Mouse (Mus musculus) ES-E14 (cell line): ENCODE results near the gene Dapp1. TPM values are rescaled to one million over a fixed set of nuclear protein-coding genes. Genes with fewer than 3 reads are reported as not detected.

Experiments used
- DNase-seq: peaks from one replicate; pipeline ENCODE4 v3.0.0-alpha.2; 2013; ENCODE audit warnings: low read depth, low spot score
- H3K27ac ChIP-seq: 2 replicates; pipeline ENCODE4 v1.5.1; 2012; ENCODE audit warnings: low read depth, mild to moderate bottlenecking, low read length, moderate library complexity, mixed read lengths; ENCODE audit not compliant: poor library complexity, insufficient read depth, severe bottlenecking
- H3K36me3 ChIP-seq: 2 replicates; pipeline ENCODE4 v1.6.1; 2012; ENCODE audit warnings: mild to moderate bottlenecking, low read length, moderate library complexity, mixed read lengths; ENCODE audit not compliant: control insufficient read depth, poor library complexity, insufficient read depth, severe bottlenecking
- H3K4me1 ChIP-seq, 2 experiments: fragments of 150-350 bp in 1 of 2; sonication (generic) in 1 of 2; 2 replicates each; pipeline ENCODE4 v1.6.1; 2012; ENCODE audit warnings: low read length in 2 of 2, mild to moderate bottlenecking in 1 of 2, mixed read lengths in 1 of 2; ENCODE audit not compliant: control insufficient read depth in 2 of 2, insufficient read depth in 2 of 2, poor library complexity in 1 of 2
- H3K4me3 ChIP-seq, 2 experiments: fragments of 150-350 bp in 1 of 2; sonication (generic) in 1 of 2; 2 replicates each; pipeline ENCODE4 v1.5.1; 2012; ENCODE audit warnings: low read length in 2 of 2, low read depth in 1 of 2, mild to moderate bottlenecking in 1 of 2, mixed read lengths in 1 of 2; ENCODE audit not compliant: insufficient read depth in 1 of 2, poor library complexity in 1 of 2, severe bottlenecking in 1 of 2
- H3K9ac ChIP-seq: 2 replicates; pipeline ENCODE4 v1.6.1; 2012; ENCODE audit warnings: low read depth, mild to moderate bottlenecking, low read length, mixed read lengths; ENCODE audit not compliant: poor library complexity, insufficient read depth, severe bottlenecking
- H3K9me3 ChIP-seq: fragments of 150-350 bp; sonication (generic); 2 replicates; pipeline ENCODE4 v1.6.1; 2012; ENCODE audit warnings: low read depth, mild to moderate bottlenecking, low read length; ENCODE audit not compliant: control insufficient read depth, insufficient read depth
- CHD2 ChIP-seq: IDR thresholded peaks from 2 replicates; pipeline ENCODE4 v1.6.1; 2014; ENCODE audit warnings: mild to moderate bottlenecking, low read depth, low read length, inconsistent platforms
- HCFC1 ChIP-seq: IDR thresholded peaks from 2 replicates; pipeline ENCODE4 v1.6.1; 2012; ENCODE audit warnings: low read length, inconsistent platforms, borderline replicate concordance; ENCODE audit not compliant: insufficient read depth
- MAFK ChIP-seq: IDR thresholded peaks from 2 replicates; pipeline ENCODE4 v1.6.1; 2014; ENCODE audit warnings: mild to moderate bottlenecking, low read depth, low read length, inconsistent platforms; ENCODE audit not compliant: insufficient read depth
- ZC3H11A ChIP-seq: IDR thresholded peaks from 2 replicates; pipeline ENCODE4 v1.6.1; 2012; ENCODE audit warnings: low read depth, mild to moderate bottlenecking, inconsistent platforms, low read length, borderline replicate concordance
- ZNF384 ChIP-seq: IDR thresholded peaks from 2 replicates; pipeline ENCODE4 v1.6.1; 2012; ENCODE audit warnings: low read depth, low read length, inconsistent platforms
- in situ Hi-C, 2 experiments: fragments of 600-800 bp; cut with MboI; formaldehyde crosslinking; loops; one replicate each; pipeline ENCODE4 v1.15.1; 2025; ENCODE audit warnings: low sequenced_read_pairs in 2 of 2, inconsistent platforms in 1 of 2; ENCODE audit not compliant: unreplicated experiment in 2 of 2
- total RNA-seq: library from RNA; depleted of rRNA; stranded (reverse); fragments of 300-350 nt; gene quantifications from 2 replicates; pipeline ENCODE4 v1.2.3, GENCODE M21; 2012

The Dapp1 gene
- total RNA-seq, 1 experiment: 6.8 TPM

- H3K4me3 ChIP-seq: no peak overlapping the region
- H3K9me3 ChIP-seq: no peaks in the 10 kb centered on the region
- peak; percentile 90 for DNase-seq
- TF ChIP-seq MAFK (no peak), CHD2 (no peak), ZC3H11A (peak; percentile 79)
- H3K9ac ChIP-seq: no peak overlapping the region
- 0 out of 4 replicates have a peak, but pooled peaks cover 0 to 2% of the 10 kb centered on the region in 2 experiments for H3K4me1 ChIP-seq
- no peak overlapping the region for H3K27ac ChIP-seq
- H3K36me3 ChIP-seq: no peaks in the 10 kb centered on the region
- in situ Hi-C loops: no loop called here
Measured at GRCm38 (mm10) chr3:137991183-137991582, 9.8 kb upstream of the Dapp1 start.

- no peak for DNase-seq
- Histone ChIP-seq H3K36me3 (no peaks in the 10 kb centered on the region), H3K4me3 (no peak overlapping the region), H3K9me3 (no peaks in the 10 kb centered on the region), H3K27ac (no peak overlapping the region), H3K4me1 (no peaks in the 10 kb centered on the region), H3K9ac (no peak overlapping the region)
- TF ChIP-seq CHD2 (no peak), HCFC1 (no peak), ZC3H11A (no peak), ZNF384 (no peak)
- in situ Hi-C loops: no loop called here
Measured at GRCm38 (mm10) chr3:137989405-137989804, 8.1 kb upstream of the Dapp1 start.

GRCm38 (mm10) chr3:137980435-137981381 is 637 bp downstream of the Dapp1 start:
- in situ Hi-C loops: no loop called here
- no peak for DNase-seq
- H3K9ac ChIP-seq: peak overlapping the region; percentile 75
- peaks cover 7 to 12% of the 10 kb centered on the region in 2 experiments for H3K4me1 ChIP-seq
- H3K27ac ChIP-seq: no peak overlapping the region
- peak overlapping the region; percentile 64 to 83 for H3K4me3 ChIP-seq
- H3K36me3 ChIP-seq: no peaks in the 10 kb centered on the region
- no peaks in the 10 kb centered on the region for H3K9me3 ChIP-seq
- no peak for TF ChIP-seq MAFK

GRCm38 (mm10) chr3:137978233-137978632 is 3.1 kb downstream of the Dapp1 start:
- in situ Hi-C loops: no loop called here
- Histone ChIP-seq H3K9me3 (no peaks in the 10 kb centered on the region), H3K27ac (no peak overlapping the region; the same call in 1 of the 2 replicates), H3K4me1 (peaks cover 10 to 16% of the 10 kb centered on the region in 2 experiments), H3K4me3 (no peak overlapping the region), H3K36me3 (no peaks in the 10 kb centered on the region), H3K9ac (no peak overlapping the region)
- no peak for TF ChIP-seq ZC3H11A
- TF ChIP-seq CHD2: no peak
- TF ChIP-seq HCFC1: no peak
- no peak for TF ChIP-seq ZNF384
- no peak for TF ChIP-seq MAFK
- no peak for DNase-seq

GRCm38 (mm10) chr3:137977629-137978041 is 3.7 kb downstream of the Dapp1 start:
- Histone ChIP-seq H3K4me1 (peaks cover 10 to 16% of the 10 kb centered on the region in 2 experiments), H3K4me3 (peak overlapping the region; percentile 25 to 30; a peak in 1 of 4 replicates), H3K9me3 (no peaks in the 10 kb centered on the region), H3K36me3 (no peaks in the 10 kb centered on the region), H3K9ac (peak overlapping the region; percentile 24; the same call in 1 of the 2 replicates), H3K27ac (peak overlapping the region; percentile 85)
- in situ Hi-C loops: no loop called here
- DNase-seq: no peak
- no peak for TF ChIP-seq MAFK
- no peak for TF ChIP-seq CHD2
- TF ChIP-seq ZNF384: no peak
